Mouse (Mus musculus): ENCODE data around the gene Afg1l. TPM values are rescaled to one million over a fixed set of nuclear protein-coding genes. Genes with fewer than 3 reads are reported as not detected.

Afg1l gene
- polyA plus RNA-seq, 1 experiment from 2014 or later = 8.6 TPM

- Histone ChIP-seq H3K36me3 (no peaks in the 10 kb centered on the region), H3K4me2 (no peak overlapping the region), H3K27ac (replicated peaks) (no peak overlapping the region), H3K4me3 (replicated peaks) (no peak overlapping the region), H3K9ac (replicated peaks) (no peak overlapping the region), H3K27me3 (replicated peaks) (no peaks in the 10 kb centered on the region), H3K4me1 (peaks cover 12% of the 10 kb centered on the region; the same call in 1 of the 2 replicates), H3K9me3 (replicated peaks) (no peaks in the 10 kb centered on the region)
- ATAC-seq (ENCODE audit: low FRiP score) = no peak
- 95% methylated on average over 5 of the region's 5 CpGs for WGBS
Measured at GRCm38 (mm10) chr10:42347986-42348385, 130.4 kb downstream of the Afg1l start.

DNA sequence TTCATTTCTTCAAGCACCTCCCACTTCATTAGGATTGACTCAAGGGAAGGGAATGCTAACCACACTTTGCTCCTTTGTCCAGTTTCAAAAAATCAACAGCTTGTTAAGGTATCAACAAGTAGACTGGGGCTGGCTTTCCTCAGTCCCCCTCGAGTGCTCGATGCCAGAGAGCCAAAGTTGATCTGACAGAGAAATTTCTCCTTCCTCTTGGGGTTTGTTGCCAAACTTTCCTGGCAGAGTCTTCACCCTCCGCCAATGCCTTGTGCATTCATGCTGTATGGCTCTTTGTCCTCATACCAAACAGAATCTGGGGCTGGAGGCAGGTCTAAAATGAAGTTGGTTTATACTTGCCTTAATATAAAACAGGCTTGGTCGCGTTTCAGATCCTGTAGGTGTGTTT, 131.2 kb downstream of the Afg1l start:
- H3K4me1 ChIP-seq = peaks cover 12% of the 10 kb centered on the region; the same call in 1 of the 2 replicates
- H3K27ac ChIP-seq (replicated peaks) = no peak overlapping the region; the same call in 1 of the 2 replicates
- H3K36me3 ChIP-seq = no peaks in the 10 kb centered on the region
- H3K4me3 ChIP-seq (replicated peaks) = no peak overlapping the region
- no peak overlapping the region for H3K9ac ChIP-seq (replicated peaks)
- no peak for ATAC-seq (ENCODE audit: low FRiP score)
- no peaks in the 10 kb centered on the region for H3K27me3 ChIP-seq (replicated peaks)
- no peaks in the 10 kb centered on the region for H3K9me3 ChIP-seq (replicated peaks)
- 64% methylated on average over 5 of the region's 5 CpGs for WGBS
- no peak overlapping the region for H3K4me2 ChIP-seq

GRCm38 (mm10) chr10:42346179-42346877, 132.0 kb downstream of the Afg1l start:
- 39% methylated on average over 12 of the region's 12 CpGs for WGBS
- Histone ChIP-seq H3K4me1 (peaks cover 12% of the 10 kb centered on the region; the same call in 1 of the 2 replicates), H3K27ac (replicated peaks) (peak overlapping the region; percentile 64), H3K27me3 (replicated peaks) (no peaks in the 10 kb centered on the region), H3K9ac (replicated peaks) (no peak overlapping the region), H3K4me2 (no peak overlapping the region), H3K36me3 (no peaks in the 10 kb centered on the region), H3K9me3 (replicated peaks) (no peaks in the 10 kb centered on the region), H3K4me3 (replicated peaks) (no peak overlapping the region)
- ATAC-seq (ENCODE audit: low FRiP score) = no peak

GRCm38 (mm10) chr10:42342714-42343113, 135.7 kb downstream of the Afg1l start:
- no peaks in the 10 kb centered on the region for H3K36me3 ChIP-seq
- H3K27ac ChIP-seq (replicated peaks) = no peak overlapping the region
- no peak for ATAC-seq (ENCODE audit: low FRiP score)
- no peaks in the 10 kb centered on the region for H3K9me3 ChIP-seq (replicated peaks)
- 93% methylated on average over 5 of the region's 5 CpGs for WGBS
- H3K4me2 ChIP-seq = no peak overlapping the region
- H3K27me3 ChIP-seq (replicated peaks) = no peaks in the 10 kb centered on the region
- H3K4me1 ChIP-seq = peaks cover 35% of the 10 kb centered on the region
- H3K4me3 ChIP-seq (replicated peaks) = no peak overlapping the region
- no peak overlapping the region for H3K9ac ChIP-seq (replicated peaks)

GRCm38 (mm10) chr10:42341815-42342457, 136.4 kb downstream of the Afg1l start:
- H3K27me3 ChIP-seq (replicated peaks) = no peaks in the 10 kb centered on the region
- H3K4me1 ChIP-seq = peaks cover 32% of the 10 kb centered on the region
- 83% methylated on average over 11 of the region's 11 CpGs for WGBS
- no peaks in the 10 kb centered on the region for H3K9me3 ChIP-seq (replicated peaks)
- no peak overlapping the region for H3K4me3 ChIP-seq (replicated peaks)
- H3K27ac ChIP-seq (replicated peaks) = no peak overlapping the region
- no peak overlapping the region for H3K9ac ChIP-seq (replicated peaks)
- ATAC-seq (ENCODE audit: low FRiP score) = no peak
- no peaks in the 10 kb centered on the region for H3K36me3 ChIP-seq
- H3K4me2 ChIP-seq = no peak overlapping the region

DNA sequence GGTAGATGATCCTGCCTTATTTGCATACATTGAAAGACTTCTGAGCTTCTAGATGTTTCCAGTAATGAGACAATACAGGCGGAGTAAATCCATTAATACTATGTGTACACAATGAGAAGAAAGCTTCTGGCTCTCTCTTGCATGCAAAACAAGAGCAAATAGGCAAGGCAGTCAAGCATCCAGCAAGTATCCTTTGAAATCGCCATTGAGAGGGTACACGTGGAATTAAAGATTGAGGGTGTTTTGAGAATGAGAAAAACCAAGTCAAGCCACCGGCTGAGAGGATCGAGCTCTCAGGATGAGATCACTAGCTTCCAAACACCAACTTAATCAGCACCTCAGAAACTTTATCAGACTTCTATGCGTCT, 138.0 kb downstream of the Afg1l start:
- Histone ChIP-seq H3K27ac (replicated peaks) (no peak overlapping the region), H3K4me1 (peaks cover 23% of the 10 kb centered on the region), H3K27me3 (replicated peaks) (no peaks in the 10 kb centered on the region), H3K9ac (replicated peaks) (no peak overlapping the region), H3K4me3 (replicated peaks) (no peak overlapping the region), H3K4me2 (no peak overlapping the region), H3K9me3 (replicated peaks) (no peaks in the 10 kb centered on the region), H3K36me3 (no peaks in the 10 kb centered on the region)
- no peak for ATAC-seq (ENCODE audit: low FRiP score)
- WGBS = 31% methylated on average over 6 of the region's 6 CpGs

DNA sequence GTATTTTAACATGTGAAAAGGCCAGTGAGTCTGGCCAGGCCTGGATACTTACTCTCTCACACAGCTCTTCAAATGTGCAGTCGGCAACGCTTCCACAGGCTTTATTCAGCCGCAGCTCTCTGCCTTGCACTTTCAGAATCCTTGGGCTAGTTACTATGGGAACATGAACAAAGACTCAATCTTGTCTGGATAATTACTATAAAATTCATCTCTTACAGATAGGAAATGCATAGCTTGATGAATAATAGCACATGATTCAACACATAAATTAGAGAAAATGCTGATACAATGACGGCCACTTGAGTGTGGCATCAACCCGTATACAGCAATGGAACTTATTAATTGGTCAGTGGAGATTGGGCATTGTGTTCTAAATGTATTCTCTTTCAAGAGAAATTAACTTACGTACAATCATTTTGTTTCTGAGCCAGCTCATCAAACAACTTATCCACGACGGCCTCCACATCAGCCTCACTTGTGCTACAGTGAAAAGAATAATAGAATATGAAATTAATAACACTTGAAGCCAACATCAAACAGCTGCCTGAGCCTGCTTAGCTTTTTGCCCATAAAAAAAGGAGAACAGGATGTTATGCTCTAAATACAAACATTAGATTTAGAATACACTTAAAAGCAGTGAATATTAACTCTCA, 138.5 kb downstream of the Afg1l start:
- Histone ChIP-seq H3K4me3 (replicated peaks) (no peak overlapping the region), H3K4me1 (peaks cover 23% of the 10 kb centered on the region), H3K36me3 (no peaks in the 10 kb centered on the region), H3K4me2 (no peak overlapping the region), H3K9me3 (replicated peaks) (no peaks in the 10 kb centered on the region), H3K27me3 (replicated peaks) (no peaks in the 10 kb centered on the region), H3K9ac (replicated peaks) (no peak overlapping the region), H3K27ac (replicated peaks) (peak overlapping the region; percentile 41; the same call in 1 of the 2 replicates)
- ATAC-seq (ENCODE audit: low FRiP score) = peak; percentile 50; the same call in 1 of the 2 replicates
- 22% methylated on average over 8 of the region's 8 CpGs for WGBS

DNA sequence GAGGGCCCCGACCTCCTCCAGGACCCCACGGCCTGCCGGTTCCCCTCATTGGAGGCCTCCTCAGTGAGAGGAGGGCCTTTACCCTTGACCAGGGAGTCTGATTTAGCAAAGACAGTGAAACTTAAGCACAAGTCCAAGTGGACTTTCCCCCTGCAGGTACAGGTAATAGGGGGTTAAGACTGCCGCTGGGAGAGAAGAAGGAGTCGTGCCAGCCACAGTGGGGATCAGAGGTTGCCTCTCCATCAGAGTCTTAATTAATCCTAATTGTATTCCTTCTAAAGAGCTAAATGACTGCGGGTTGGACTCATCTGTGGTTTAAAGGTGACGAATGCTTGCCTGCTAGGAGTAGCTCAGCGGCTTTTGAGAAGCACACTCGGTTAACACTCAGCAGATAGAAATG, 139.9 kb downstream of the Afg1l start:
- 66% methylated on average over 9 of the region's 9 CpGs for WGBS
- Histone ChIP-seq H3K27me3 (replicated peaks) (no peaks in the 10 kb centered on the region), H3K4me1 (peaks cover 23% of the 10 kb centered on the region), H3K4me3 (replicated peaks) (no peak overlapping the region), H3K27ac (replicated peaks) (no peak overlapping the region), H3K36me3 (no peaks in the 10 kb centered on the region), H3K4me2 (no peak overlapping the region), H3K9ac (replicated peaks) (no peak overlapping the region), H3K9me3 (replicated peaks) (no peaks in the 10 kb centered on the region)
- ATAC-seq (ENCODE audit: low FRiP score) = no peak

GRCm38 (mm10) chr10:42327576-42327975, 150.8 kb downstream of the Afg1l start:
- no peak for ATAC-seq (ENCODE audit: low FRiP score)
- H3K9ac ChIP-seq (replicated peaks) = no peak overlapping the region
- no peaks in the 10 kb centered on the region for H3K4me1 ChIP-seq
- 72% methylated on average over 8 of the region's 8 CpGs for WGBS
- H3K27me3 ChIP-seq (replicated peaks) = no peaks in the 10 kb centered on the region; the same call in 1 of the 2 replicates
- no peak overlapping the region for H3K4me3 ChIP-seq (replicated peaks)
- H3K9me3 ChIP-seq (replicated peaks) = no peaks in the 10 kb centered on the region
- no peaks in the 10 kb centered on the region for H3K36me3 ChIP-seq
- no peak overlapping the region for H3K4me2 ChIP-seq
- no peak overlapping the region for H3K27ac ChIP-seq (replicated peaks)

DNA sequence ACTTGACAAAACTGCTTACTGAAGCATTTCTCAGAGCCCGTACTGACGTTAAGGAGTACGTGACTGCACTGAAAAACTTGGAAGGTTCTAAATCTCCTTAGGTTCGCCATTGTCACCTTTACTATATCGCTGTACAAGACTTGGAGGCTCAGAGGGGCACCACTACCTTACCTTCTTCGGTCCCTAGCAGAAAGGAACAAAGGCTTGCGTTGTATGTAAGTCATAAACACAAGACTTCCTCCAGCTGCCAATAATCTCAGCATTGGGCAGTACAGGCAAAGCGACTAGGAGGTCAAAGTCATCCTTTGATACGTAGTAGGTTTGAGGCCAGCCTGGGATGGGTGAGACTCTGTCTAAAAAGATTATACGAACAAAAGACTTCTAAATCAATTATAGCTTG, 153.1 kb downstream of the Afg1l start:
- no peaks in the 10 kb centered on the region; the same call in 1 of the 2 replicates for H3K27me3 ChIP-seq (replicated peaks)
- no peak for ATAC-seq (ENCODE audit: low FRiP score)
- no peaks in the 10 kb centered on the region for H3K36me3 ChIP-seq

GRCm38 (mm10) chr10:42323978-42324377, 154.4 kb downstream of the Afg1l start:
- no peaks in the 10 kb centered on the region; the same call in 1 of the 2 replicates for H3K27me3 ChIP-seq (replicated peaks)
- H3K27ac ChIP-seq (replicated peaks) = no peak overlapping the region
- H3K4me2 ChIP-seq = no peak overlapping the region
- H3K36me3 ChIP-seq = no peaks in the 10 kb centered on the region
- no peak overlapping the region for H3K4me3 ChIP-seq (replicated peaks)
- no peaks in the 10 kb centered on the region for H3K4me1 ChIP-seq
- no peak overlapping the region for H3K9ac ChIP-seq (replicated peaks)
- no peaks in the 10 kb centered on the region for H3K9me3 ChIP-seq (replicated peaks)
- ATAC-seq (ENCODE audit: low FRiP score) = no peak

More for the DNA sequence above, 153.1 kb downstream of the Afg1l start:
- no peak overlapping the region for H3K27ac ChIP-seq (replicated peaks)
- 87% methylated on average over 10 of the region's 10 CpGs for WGBS
- H3K9ac ChIP-seq (replicated peaks) = no peak overlapping the region
- H3K4me2 ChIP-seq = no peak overlapping the region
- H3K9me3 ChIP-seq (replicated peaks) = no peaks in the 10 kb centered on the region
- no peaks in the 10 kb centered on the region for H3K4me1 ChIP-seq
- no peak overlapping the region for H3K4me3 ChIP-seq (replicated peaks)
